Mouse (Mus musculus) CH12.LX (cell line): ENCODE results near the gene Ppfia3.

ENCODE experiments used
- CHD2 ChIP-seq: IDR thresholded peaks from 2 replicates; pipeline ENCODE4 v1.6.1; 2011; ENCODE audit warnings: low read length, improper control_type of control experiment
- CTCF ChIP-seq, 2 experiments: IDR thresholded peaks in 1 of 2; conservative IDR thresholded peaks in 1 of 2; 2 replicates each; pipeline ENCODE4 v1.5.1; 2011 to 2012; ENCODE audit warnings: low read depth in 2 of 2, low read length in 2 of 2, improper control_type of control experiment in 1 of 2, inconsistent platforms in 1 of 2, mild to moderate bottlenecking in 1 of 2, moderate library complexity in 1 of 2
- JUND ChIP-seq: conservative IDR thresholded peaks from 2 replicates; pipeline ENCODE4 v1.6.1; 2011; ENCODE audit warnings: low read depth, low read length, improper control_type of control experiment
- SIN3A ChIP-seq: IDR thresholded peaks from 2 replicates; pipeline ENCODE4 v1.6.1; 2012; ENCODE audit warnings: low read length, improper control_type of control experiment, inconsistent platforms
- TBP ChIP-seq: conservative IDR thresholded peaks from 2 replicates; pipeline ENCODE4 v1.6.1; 2011; ENCODE audit warnings: low read depth, low read length, improper control_type of control experiment

- no peak for TF ChIP-seq SIN3A
- TF ChIP-seq JUND, result no peak
- no peak for TF ChIP-seq CHD2
- TF ChIP-seq TBP, result no peak
- no peak for TF ChIP-seq CTCF (conservative IDR thresholded peaks at IDR 0.05 in 1 of 2, IDR thresholded peaks at IDR 0.05 in 1 of 2; ENCODE audit: low read depth in 2 of 2, low read length in 2 of 2)
These were observed 32.2 kb downstream of the Ppfia3 start for GRCm38 (mm10) chr7:45334605-45335004.
